Mouse (Mus musculus): ENCODE data around the gene Pwp2.
"Not testable (repeated sequence)": the region's sequence is repeated elsewhere in the genome, so short reads cannot be mapped to it uniquely, and the experiment has no call there.

Gene Pwp2

DNA sequence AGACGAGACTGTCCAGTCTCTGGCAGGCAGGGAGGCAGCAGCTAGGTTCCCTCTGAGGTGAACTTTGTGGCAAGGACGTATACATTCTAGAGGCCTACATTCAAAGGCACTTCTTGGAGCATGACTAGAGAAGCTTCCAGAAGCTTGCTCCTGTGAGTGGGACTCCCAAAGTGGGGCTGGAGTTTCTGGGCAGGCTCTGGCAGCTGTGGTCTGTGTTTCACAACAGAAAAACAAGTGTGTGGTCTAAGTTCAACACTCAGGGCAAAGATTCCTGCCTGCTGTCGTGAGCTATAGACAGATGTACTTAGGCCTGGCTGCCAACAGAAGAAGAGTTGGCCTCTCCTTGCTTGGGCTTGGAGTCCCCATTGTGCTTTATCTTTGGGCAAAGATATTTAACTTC is 44.1 kb downstream of the Pwp2 start:
- DNase-seq (ENCODE audit: low read depth, low spot score), result no peak

DNA sequence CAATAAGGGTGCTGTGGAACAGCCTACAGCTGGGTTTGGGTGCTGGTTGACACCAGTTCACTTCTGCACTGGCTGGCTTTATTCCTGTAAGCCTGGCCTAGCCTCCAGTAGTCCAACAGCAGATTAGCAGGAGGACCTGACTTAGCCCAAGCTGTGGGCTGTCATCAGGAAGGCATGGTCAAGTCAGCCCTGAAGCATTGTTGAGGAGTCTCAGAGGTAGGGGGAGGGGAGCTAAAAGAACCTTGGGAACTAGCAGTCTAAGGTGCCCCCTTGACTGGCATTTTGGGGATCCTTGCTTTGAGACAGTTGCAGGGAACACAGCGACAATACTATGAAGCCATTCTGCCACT is 44.7 kb downstream of the Pwp2 start:
- DNase-seq (ENCODE audit: low read depth, low spot score), result no peak

DNA sequence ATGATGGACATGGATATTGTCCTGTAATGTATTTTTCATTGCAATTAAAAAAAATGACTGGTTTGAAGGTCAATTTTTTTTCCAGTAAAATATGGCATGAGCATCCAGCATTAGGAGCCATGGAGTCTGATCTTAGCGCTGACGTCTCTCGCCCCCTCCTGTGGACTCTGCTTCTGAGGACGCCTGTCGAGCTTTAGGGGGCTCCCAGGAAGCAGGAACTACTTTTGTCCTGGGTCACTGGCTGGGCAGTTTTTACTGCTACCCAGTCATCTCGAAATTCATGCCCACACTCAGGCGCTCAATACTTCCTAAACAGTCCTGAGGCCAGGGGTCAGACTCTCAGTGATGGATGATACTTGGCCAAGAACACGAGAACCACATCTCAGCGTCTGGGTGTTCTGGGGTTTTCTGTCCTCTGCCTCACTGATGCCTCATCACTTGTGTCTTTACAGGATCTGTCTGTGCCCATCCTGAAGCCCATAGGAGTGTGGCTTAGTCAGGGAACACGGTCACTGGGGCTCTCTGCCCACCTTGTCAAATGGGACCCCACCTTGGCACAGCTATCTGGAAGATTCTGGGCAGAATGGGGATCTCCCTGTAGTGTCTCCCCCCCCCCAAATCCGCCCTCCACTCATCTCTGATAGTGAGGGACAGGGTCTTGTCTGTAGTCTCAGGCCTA is 45.2 kb downstream of the Pwp2 start:
- DNase-seq (ENCODE audit: low read depth, low spot score), result no peak

DNA sequence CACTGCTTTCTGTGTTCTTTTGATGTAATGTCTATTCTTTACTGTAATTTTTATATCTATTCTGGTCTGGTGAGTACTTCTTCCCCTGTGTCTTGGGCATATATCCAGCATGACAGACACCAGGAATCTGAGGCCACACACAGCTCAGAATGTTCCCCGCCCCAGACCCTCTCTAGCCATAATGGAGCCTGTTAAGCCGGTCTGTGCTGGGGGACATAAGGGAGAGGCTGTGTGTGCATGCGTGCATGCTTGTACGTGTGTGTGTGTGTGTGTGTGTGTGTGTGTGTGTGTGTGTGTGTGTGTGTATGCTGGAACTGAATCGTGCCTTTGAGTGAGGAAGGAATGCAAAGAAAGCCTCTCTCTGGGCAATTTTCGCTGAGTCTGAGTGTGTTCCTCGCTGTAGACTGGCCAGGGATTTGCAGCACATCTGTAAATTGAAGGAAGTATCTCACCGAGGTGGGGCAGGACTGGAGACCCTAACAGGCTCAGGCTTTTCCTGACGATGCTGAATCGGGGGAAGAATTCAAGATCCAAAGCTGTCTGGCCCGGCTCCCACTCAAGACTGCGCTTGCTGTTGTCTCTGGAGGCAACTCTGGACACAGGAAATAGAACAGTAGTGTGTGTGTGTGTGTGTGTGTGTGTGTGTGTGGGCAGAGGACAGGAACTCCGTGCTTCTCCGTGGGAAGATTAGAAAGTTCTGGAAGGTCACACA is 46.0 kb downstream of the Pwp2 start:
- no peak for DNase-seq (ENCODE audit: low read depth, low spot score)

DNA sequence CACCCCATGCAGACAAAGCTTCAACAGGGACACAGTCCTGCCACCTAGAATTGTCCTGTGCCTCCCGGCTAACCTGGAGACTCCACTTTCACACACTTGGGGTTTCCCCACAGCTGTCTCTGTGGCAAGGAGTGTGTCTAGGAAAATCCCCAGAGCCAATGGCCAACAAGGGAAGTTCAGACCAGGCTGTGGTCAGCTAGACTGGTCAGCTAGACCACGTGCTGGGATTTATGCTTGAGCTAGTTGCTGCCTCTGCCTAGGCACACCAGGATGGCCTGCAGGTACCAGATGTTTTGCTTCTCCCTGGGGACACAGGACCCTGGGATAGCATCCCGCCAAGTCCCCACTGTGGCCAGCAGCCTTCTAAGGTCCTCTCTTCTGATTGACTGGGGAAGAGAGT is 47.8 kb downstream of the Pwp2 start:
- no peak for DNase-seq (ENCODE audit: low read depth, low spot score)

DNA sequence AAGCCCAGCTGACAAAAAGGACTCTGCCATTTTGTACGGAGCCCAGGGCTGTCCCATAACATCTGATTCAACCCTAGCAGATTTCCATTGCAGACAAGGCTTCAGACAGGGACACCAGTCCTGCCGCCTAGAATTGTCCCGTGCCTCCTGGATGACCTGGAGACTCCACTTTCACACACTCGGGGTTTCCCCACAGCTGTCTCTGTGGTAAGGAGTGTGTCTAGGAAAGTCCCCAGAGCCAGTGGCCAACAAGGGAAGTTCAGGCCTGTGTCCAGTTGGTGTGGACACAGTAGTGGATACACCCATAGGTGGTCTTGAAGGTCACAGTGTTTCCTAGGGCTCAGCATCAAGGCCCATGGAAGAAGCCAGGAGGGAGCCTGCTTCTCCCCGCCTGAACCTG is 49.0 kb downstream of the Pwp2 start:
- no peak for DNase-seq (ENCODE audit: low read depth, low spot score)

DNA sequence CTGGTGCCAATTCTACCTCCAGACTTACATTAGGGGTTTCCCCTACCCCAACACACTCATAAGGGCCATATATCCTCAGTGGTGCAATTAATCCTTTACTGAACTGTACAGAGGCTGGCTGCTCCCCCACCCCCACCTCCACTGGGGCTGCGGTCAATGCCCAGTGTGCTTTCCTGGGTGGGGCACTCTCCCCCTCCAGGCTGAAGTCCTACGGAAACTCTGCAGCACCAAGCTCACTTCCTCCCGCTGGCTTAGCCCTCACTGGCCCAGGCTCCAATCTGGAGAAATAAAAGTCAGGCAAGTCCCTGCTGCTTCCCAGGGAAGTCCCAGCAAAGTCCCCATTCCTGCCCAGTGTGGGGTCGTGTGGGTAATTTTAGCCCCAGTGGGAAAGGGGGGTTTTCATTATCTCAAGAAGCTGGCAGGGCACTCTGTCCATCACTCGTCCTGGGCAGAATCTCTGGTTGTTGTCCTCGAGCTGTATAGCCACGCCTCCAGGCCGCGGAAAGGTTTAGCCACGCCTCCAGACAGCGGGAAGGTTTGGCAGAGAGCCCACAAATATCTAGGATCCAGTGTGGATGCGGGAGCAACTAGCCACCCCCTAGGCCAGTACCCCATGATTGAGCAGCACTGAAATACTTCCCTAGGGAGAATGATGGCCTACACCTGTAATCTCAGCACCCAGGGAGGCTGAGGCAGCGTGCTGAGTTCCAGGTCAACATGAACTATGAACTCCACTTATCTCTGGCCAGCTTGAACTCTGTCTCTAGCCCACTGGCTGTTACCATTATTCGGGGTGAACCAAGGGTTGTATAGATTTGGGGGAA is 49.8 kb downstream of the Pwp2 start:
- DNase-seq (ENCODE audit: low read depth, low spot score), result peak; percentile 26

DNA sequence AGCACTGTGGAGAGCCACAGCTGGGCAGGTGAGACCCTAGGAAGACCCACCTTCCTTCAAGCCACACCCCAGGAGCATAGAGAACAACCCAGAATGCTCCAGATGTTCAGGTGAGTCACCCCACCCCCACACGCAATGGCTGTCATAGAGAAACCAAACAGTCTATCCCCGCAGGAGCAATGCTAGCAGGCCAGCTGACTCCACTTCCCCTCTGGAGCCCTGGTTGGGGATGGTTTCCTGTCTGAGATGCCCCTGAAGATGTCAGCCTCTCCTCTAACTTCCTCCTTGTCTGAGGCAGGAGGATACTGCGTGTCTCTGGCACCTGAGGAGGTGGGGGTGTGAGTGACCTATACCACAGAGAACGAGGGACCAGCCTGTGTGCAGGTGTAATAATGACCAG is 50.5 kb downstream of the Pwp2 start:
- DNase-seq (ENCODE audit: low read depth, low spot score), result no peak

DNA sequence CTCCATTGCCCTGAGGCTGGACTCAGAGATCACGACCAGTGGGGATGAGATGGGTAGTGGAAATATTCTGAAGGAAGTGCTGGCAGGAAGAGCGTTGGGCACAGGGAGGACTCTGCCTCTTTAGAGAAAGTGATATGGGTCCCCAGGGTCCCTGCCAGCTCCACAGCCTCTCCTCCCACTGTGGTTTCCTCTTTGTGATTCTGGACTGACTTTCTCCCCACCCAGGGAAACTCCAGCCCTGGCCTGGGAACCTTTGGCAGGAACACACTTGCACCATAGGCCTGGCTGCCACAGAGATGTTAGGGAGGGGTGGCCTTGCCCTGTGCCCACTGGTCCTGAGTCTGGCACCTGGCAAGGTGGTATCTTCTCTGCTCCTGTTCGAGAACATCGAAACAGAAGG is 55.0 kb downstream of the Pwp2 start:
- no peak for DNase-seq (ENCODE audit: low read depth, low spot score)

DNA sequence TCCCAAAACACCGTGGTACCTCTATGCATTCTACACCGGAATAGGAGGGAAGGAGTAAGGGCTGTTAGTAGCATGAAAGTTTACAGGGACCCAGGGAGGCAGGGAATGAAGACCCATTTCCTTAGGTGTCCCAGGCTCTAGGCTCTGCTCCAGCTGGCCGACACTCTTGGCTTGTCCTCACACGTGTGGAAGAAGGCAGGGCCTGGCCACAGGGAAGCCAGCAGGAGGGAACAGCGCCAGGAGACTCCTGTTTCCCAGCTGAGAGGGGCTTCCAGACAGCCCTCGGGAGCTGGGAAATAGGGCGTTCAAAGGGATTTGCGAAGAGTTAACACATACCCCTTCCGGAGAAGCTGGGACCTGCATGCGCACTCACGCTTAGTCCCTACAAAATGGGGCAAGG is 55.5 kb downstream of the Pwp2 start:
- DNase-seq (ENCODE audit: low read depth, low spot score), result no peak

DNA sequence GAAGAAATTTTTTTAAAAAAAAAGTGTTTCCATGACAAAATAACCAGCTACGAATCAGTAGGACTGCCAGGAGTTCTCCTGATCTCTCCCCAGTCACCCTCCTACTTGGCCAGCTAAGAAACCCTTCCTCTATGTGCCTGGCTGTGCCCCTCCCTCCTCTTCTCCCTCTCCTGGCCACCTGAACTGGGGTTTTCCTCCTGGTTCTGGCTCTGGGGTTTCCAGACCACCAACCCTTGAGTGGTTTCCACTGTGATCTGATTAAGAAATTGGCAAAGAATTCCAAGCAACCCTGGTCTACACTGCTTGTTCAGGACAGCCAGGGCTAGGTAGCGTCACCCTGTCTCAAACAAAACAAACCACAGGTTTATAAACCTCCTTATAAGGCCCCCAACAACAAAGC is 56.3 kb downstream of the Pwp2 start:
- DNase-seq (ENCODE audit: low read depth, low spot score), result no peak

DNA sequence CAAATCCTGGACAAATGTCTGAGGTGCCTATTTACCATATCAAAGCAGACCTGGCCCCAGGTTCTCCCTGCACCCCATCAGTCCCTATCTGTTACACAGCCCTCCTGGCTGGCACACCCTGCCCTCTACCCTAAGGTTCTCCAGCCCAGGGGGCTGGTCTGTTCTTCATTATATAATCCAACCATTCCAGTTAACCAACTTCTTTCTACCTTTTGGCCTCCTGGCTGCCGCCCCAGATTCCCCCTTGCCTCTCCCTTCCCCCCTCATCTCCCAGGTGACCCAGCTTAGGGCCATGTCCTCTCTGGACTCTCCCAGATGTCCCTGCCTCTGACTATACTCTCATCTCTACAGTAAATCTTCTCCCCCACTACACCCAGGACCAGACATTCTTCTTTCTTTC is 57.0 kb downstream of the Pwp2 start:
- no peak for DNase-seq (ENCODE audit: low read depth, low spot score)

DNA sequence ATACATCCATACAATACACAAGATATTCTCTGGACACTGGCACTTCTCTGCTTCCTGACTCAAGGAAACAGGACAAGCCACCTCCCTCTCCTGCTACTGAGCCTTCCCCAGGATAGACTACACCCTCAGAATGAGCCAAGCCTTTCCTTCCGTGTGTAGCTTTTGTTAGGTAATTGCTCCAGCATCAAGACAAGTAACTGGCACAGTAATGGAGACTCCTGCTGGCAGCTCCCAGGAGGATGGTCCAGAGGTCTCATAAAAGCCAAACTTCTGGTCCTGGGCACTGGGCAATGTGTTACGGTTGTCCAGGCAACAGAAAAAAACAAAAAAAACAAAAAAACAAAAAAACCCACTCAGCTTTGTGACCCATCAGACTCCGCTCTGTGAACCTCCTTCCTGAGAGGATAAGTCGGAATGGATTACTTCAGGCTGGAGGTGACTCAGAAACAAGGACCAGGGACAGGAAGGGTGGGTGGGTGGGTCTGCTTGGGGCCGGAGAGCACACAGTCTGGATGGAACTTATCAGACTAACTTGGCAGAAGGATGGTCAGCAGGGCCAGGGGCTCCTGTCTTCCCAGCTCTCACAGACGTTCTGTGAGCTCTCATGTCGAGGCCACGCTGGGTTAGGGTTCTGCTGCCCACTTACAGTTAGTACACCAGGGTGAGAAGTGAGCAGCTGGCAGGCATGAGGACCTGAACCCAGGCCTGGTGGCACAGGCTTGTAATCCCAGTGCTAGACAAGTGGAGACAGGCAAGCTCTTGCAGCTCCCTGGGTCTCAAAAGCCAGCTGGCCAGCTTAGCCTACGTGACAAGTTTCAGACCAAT is 57.7 kb downstream of the Pwp2 start:
- DNase-seq (ENCODE audit: low read depth, low spot score), result no peak

DNA sequence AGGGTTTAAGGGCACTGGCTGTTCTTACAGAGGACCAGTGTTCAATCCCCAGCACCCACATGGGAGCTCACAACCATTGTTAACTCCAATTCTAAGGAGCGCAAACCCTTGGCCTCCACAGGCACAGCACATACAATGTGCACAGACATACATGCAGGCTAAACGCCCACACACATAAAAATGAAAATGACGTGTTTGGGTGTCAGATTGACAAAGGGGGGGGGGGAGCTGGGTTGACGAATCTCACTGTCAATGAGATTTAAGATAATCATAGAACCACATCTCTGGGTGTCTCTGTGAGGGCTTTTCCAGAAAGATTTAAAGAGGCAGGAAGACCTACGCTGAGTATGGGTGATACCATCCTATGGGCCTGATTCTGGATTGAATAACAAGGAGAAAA is 58.6 kb downstream of the Pwp2 start:
- no peak for DNase-seq (ENCODE audit: low read depth, low spot score)

DNA sequence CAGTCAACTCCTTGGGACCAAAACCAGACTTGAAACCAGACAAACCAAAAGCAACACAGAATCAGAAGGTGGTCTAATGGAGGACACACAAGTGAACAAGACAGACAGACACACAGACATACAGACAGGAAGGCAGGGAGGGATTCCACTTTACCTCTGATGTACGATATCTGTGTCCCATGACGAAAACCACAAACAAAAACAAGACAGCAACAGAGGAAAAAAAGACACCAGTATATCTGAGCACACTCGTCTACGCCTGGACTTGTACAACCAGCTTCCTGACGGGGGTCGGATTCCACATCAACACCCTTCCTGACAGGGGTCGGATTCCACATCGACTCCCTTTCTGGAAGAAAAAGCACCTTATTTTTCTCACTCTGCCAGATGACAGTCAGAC is 59.9 kb downstream of the Pwp2 start:
- not testable (repeated sequence) for DNase-seq (ENCODE audit: low read depth, low spot score)

DNA sequence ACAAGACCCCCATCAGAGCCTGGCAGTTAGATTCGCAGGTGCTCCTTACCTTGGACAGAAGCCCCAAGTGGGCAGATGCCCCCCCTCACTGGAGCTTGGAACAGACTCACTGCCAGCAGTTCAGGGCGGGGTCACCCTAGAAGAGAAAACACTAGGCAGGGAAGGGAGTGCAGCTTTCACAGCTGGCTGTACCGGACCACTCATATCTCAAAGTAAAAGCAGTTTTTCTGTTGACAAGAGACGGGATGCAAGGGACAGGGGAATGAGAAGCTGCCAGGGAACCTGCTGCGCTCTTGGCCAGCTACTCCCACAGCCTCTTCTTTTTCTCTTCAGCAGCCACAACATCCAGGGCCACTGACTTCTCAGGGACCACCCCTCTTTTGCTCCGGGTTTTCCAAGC is 60.8 kb downstream of the Pwp2 start:
- not testable (repeated sequence) for DNase-seq (ENCODE audit: low read depth, low spot score)

All from forelimb bud, embryonic 11.5 days (tissue).